Mouse (Mus musculus) liver, embryonic 11.5 days (tissue): Measurements from ENCODE around the gene Ermap. TPM values are rescaled to one million over a fixed set of nuclear protein-coding genes. Genes with fewer than 3 reads are reported as not detected.

ENCODE experiments used
- ATAC-seq: fragments of 200-750 bp; cut with Nextera tagmentation; replicated peaks from 2 replicates; pipeline ENCODE4 v1.8.0; 2017; ENCODE audit warnings: moderate number of reproducible peaks, mild to moderate bottlenecking, moderate TSS enrichment, moderate library complexity; ENCODE audit not compliant: low FRiP score
- DNase-seq: peaks from one replicate; pipeline ENCODE4 v3.0.0-alpha.2; 2017; ENCODE audit warnings: low spot score
- H3K27ac ChIP-seq: fragments of 300-500 bp; sonication (generic); 2 replicates; pipeline ENCODE4 v1.5.1; 2014; ENCODE audit warnings: mild to moderate bottlenecking, low read depth, low read length, control low read depth
- H3K27me3 ChIP-seq: fragments of 300-500 bp; sonication (generic); replicated peaks from 2 replicates; pipeline ENCODE4 v1.6.1; 2014; ENCODE audit warnings: low read length, mixed read lengths; ENCODE audit not compliant: control insufficient read depth, insufficient read depth
- H3K36me3 ChIP-seq: fragments of 300-500 bp; sonication (generic); 2 replicates; pipeline ENCODE4 v1.6.1; 2014; ENCODE audit warnings: mild to moderate bottlenecking, low read length, moderate library complexity, mixed read lengths; ENCODE audit not compliant: control insufficient read depth, insufficient read depth
- H3K4me1 ChIP-seq: fragments of 300-500 bp; sonication (generic); replicated peaks from 2 replicates; pipeline ENCODE4 v1.6.1; 2014; ENCODE audit warnings: low read length, mixed read lengths; ENCODE audit not compliant: control insufficient read depth, insufficient read depth
- H3K4me2 ChIP-seq: fragments of 300-500 bp; sonication (generic); 2 replicates; pipeline ENCODE4 v1.6.1; 2014; ENCODE audit warnings: mild to moderate bottlenecking, control low read depth, moderate library complexity
- H3K4me3 ChIP-seq: fragments of 300-500 bp; sonication (generic); 2 replicates; pipeline ENCODE4 v1.5.1; 2014; ENCODE audit warnings: low read depth, low read length, control low read depth
- H3K9ac ChIP-seq: fragments of 300-500 bp; sonication (generic); 2 replicates; pipeline ENCODE4 v1.6.1; 2014; ENCODE audit warnings: low read depth, low read length, control low read depth
- H3K9me3 ChIP-seq: fragments of 300-500 bp; sonication (generic); 2 replicates; pipeline ENCODE4 v1.6.1; 2016; ENCODE audit warnings: low read length, inconsistent platforms, mixed read lengths; ENCODE audit not compliant: control insufficient read depth
- WGBS: fragments of 180-500 bp; shearing (Covaris S2); extraction: QIAGEN DNeasy Blood & Tissue Kit; methylation state at CpG from one replicate; pipeline ENCODE4 v1.1.7; 2014; 5-methylcytosine and 5-hydroxymethylcytosine counted together
- polyA plus RNA-seq: library from polyadenylated mRNA; unstranded; fragments of >200 nt; fragmentation: Nextera tagmentation; extraction: Ambion mirVana; gene quantifications from 2 replicates; pipeline ENCODE4 v1.2.1, GENCODE M21; 2014

The Ermap gene
- polyA plus RNA-seq, 1 experiment from 2014 or later, result 274 TPM

DNA sequence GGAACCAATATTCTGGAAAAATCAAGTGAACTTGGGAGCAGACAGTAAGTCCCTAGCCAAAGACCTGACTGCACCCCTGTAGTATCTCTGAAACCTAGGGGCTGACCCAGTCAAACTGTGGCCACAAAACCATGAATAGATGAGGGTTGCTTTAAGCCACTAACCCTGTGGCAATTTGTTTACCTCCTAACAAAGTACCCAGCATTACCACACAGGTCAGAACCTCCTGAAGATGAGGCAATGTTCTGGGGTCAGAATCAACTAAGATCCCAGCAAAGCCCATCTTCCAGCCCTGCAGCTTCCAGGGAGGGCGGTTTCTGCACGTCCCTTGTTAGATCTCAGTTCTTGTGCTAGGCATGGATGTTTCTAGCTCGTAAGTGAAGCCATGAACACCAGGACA, 34.7 kb upstream of the Ermap start:
- Histone ChIP-seq H3K27me3 (no peaks in the 10 kb centered on the region), H3K9ac (no peak overlapping the region), H3K27ac (no peak overlapping the region), H3K4me2 (no peak overlapping the region), H3K4me3 (no peak overlapping the region), H3K36me3 (peaks cover 25% of the 10 kb centered on the region), H3K9me3 (no peaks in the 10 kb centered on the region), H3K4me1 (no peaks in the 10 kb centered on the region)
- DNase-seq (no peak), ATAC-seq (no peak)
- WGBS, result 91% methylated on average over 3 of the region's 3 CpGs

DNA sequence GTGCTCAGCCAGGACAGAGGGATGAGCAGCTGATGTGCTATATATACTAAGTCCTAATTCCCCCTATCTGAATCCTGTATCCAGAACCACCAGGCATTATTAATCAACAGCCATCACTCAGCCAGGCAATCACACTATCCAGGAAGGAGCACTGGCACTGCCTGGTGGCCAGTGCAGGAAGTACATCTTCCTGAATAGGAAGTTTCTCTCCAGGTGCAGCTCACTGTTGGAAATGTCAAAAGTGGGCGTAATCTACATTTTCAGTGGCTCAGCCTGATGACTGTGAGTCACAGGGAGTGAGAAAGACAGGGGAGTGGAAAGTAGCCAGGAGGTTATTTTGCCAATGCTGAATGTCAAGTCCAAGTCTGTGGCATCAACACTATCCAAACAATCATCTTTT, 33.9 kb upstream of the Ermap start:
- no peak overlapping the region for H3K27ac ChIP-seq
- H3K9ac ChIP-seq, result no peak overlapping the region
- DNase-seq (no peak), ATAC-seq (peak; percentile 42; the same call in 1 of the 2 replicates)
- no peaks in the 10 kb centered on the region for H3K9me3 ChIP-seq
- H3K4me2 ChIP-seq, result no peak overlapping the region
- no peaks in the 10 kb centered on the region for H3K27me3 ChIP-seq
- no peaks in the 10 kb centered on the region for H3K4me1 ChIP-seq
- 88% methylated on average over 1 of the region's 1 CpGs for WGBS
- H3K36me3 ChIP-seq, result peaks cover 25% of the 10 kb centered on the region
- H3K4me3 ChIP-seq, result no peak overlapping the region

DNA sequence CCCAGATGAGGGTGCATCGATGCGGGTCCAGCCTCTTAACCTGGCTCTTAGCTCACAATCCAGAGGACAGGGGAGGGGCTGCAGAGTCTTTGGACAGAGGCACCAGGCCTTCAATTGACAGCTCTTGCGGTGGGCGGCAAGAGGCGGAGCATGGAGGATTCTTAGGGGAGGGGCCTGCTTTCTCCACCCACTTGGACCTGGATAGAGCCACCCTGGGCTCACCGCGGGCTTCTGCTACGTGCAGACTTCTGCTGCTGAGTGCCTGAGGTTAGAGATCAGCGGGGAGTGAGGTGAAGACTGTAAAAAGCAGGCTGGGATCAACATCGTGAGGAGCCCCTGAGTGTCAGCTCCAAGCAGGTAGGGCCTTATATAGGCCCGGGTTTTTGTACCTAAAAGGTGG, 28.4 kb upstream of the Ermap start, which contains the start of gene Tmem269:
Tmem269 (minus strand) TSS at position 49 of the 400 bp plus-strand sequence.
- no peak for DNase-seq
- no peak within 1 kb of the TSS for H3K4me3 ChIP-seq

DNA sequence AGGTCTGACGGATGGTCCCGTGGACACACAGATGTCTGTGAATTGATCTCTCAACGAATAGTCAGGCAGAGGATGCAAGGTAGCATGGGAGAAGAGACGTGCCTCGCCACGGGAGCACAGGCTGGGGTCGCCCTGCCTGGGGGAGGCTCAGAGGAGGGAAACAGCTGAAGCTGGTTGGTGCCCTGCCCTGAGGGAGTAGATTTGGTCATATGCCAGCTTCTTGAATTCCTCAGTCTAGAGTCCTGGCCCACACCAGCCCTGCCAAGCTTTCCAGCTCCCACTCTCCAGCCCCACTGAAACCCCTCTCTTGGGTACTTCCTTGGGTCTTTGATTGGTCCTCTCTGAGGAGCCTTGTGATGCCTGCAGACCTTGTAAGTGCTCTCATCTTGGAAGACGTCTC, 26.9 kb upstream of the Ermap start:
- Histone ChIP-seq H3K4me1 (no peaks in the 10 kb centered on the region; the same call in 1 of the 2 replicates), H3K27me3 (peaks cover 5% of the 10 kb centered on the region; the same call in 1 of the 2 replicates), H3K4me3 (no peak overlapping the region), H3K9me3 (no peaks in the 10 kb centered on the region), H3K4me2 (no peak overlapping the region), H3K27ac (no peak overlapping the region), H3K36me3 (no peaks in the 10 kb centered on the region), H3K9ac (no peak overlapping the region)
- DNase-seq (no peak), ATAC-seq (no peak)
- 78% methylated on average over 8 of the region's 8 CpGs for WGBS

More for the DNA sequence above, 28.4 kb upstream of the Ermap start, which contains the start of gene Tmem269:
- Histone ChIP-seq H3K4me2 (no peak within 1 kb of the TSS), H3K9ac (no peak within 1 kb of the TSS), H3K4me1 (no peaks in the 10 kb centered on the region; the same call in 1 of the 2 replicates), H3K27ac (no peak within 1 kb of the TSS), H3K27me3 (peaks cover 5% of the 10 kb centered on the region; the same call in 1 of the 2 replicates), H3K36me3 (no peaks in the 10 kb centered on the region), H3K9me3 (no peaks in the 10 kb centered on the region)
- WGBS, result 16% methylated on average over 11 of the region's 11 CpGs
- peak; percentile 61; the same call in 1 of the 2 replicates for ATAC-seq

DNA sequence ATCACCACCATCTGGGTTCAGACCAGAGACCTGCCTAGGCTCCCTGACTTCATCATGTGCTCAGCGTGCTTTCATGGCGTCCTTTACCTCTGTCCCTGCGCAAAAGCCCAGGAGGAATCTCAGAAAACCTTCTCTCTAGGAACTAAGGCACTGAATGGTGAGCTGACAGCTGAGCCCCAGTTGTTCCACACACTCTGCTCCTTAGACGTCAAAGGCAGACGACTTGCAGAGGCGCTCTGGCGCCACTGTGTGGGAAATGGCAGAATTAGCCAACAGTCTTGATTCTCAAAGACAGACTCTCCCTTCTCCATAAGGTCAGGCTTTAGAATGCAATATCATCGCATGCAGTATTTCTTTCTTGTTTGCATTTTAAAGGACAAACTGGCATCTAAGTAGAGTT, 14.9 kb upstream of the Ermap start:
- ATAC-seq (peak; percentile 72), DNase-seq (no peak)
- H3K27me3 ChIP-seq, result no peaks in the 10 kb centered on the region
- no peak overlapping the region for H3K4me3 ChIP-seq
- H3K36me3 ChIP-seq, result no peaks in the 10 kb centered on the region; the same call in 1 of the 2 replicates
- no peak overlapping the region for H3K27ac ChIP-seq
- 17% methylated on average over 8 of the region's 8 CpGs for WGBS
- H3K4me2 ChIP-seq, result no peak overlapping the region
- H3K9ac ChIP-seq, result no peak overlapping the region
- H3K9me3 ChIP-seq, result no peaks in the 10 kb centered on the region
- H3K4me1 ChIP-seq, result no peaks in the 10 kb centered on the region

DNA sequence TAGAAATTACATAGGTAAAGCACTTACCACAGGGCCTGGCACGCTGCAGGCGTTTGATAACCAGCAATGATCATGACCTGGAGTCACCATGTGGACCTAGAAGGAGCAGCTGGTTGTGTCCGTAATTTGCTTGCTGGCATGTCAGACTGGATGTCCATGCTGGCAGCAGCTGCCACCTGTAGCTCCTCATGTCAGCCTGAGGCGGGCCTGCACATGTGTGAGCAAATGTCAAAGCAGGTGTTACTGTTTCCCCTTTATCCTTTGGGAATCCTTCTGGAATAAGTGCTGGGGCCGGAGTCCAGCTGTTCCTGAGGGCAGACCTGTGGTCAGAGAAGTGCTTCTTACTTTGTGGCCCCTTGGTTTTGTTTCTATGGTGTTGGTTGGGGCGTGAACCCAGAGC, 8.3 kb upstream of the Ermap start:
- 85% methylated on average over 6 of the region's 6 CpGs for WGBS

DNA sequence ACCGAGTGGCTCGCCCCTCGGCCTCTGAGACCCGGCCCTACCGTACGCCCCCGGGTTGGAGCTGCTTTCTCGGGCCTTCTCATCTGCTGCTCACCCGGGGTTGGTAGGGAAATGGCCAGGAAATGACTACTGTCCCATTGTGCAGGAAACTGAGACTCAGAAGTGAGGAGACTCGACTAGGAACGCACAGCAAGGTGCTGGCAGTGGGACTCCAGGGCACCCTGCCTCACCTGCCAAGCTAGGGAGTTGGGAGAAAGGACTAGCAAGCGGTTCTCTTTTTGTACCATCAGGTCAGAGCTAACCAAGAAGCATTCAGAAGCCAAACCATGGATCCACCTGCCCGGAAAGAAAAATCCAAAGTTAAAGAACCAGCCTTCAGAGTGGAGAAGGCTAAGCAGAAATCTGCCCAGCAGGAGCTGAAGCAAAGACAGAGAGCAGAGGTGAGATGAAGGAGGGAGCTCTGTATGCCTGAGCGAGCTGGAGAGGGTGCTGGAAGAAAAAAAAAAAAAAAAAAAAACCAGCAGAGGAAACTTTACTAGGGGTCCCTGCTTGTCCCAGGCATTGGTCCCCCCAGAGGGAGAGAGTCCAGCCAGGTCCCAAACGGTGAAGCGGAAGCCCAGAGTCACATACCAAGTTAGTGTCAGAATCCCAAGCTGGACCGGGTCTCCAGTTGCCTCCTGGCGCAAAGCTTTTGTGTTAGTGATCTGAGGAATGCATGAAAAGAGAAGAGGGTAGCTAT, 5.9 kb upstream of the Ermap start:
- Histone ChIP-seq H3K27ac (peak overlapping the region; percentile 75), H3K4me3 (peak overlapping the region; percentile 94), H3K9me3 (no peaks in the 10 kb centered on the region), H3K4me1 (peaks cover 30% of the 10 kb centered on the region), H3K4me2 (peak overlapping the region; percentile 88), H3K36me3 (no peaks in the 10 kb centered on the region; the same call in 1 of the 2 replicates), H3K27me3 (no peaks in the 10 kb centered on the region), H3K9ac (peak overlapping the region; percentile 90)
- DNase-seq, result no peak
- 14% methylated on average over 18 of the region's 18 CpGs for WGBS
- ATAC-seq, result no peak

More for the DNA sequence above, 8.3 kb upstream of the Ermap start:
- Histone ChIP-seq H3K4me3 (no peak overlapping the region), H3K27ac (no peak overlapping the region), H3K27me3 (no peaks in the 10 kb centered on the region), H3K36me3 (no peaks in the 10 kb centered on the region; the same call in 1 of the 2 replicates), H3K4me1 (peaks cover 24% of the 10 kb centered on the region), H3K4me2 (no peak overlapping the region), H3K9me3 (no peaks in the 10 kb centered on the region), H3K9ac (no peak overlapping the region)
- ATAC-seq (no peak), DNase-seq (no peak)

DNA sequence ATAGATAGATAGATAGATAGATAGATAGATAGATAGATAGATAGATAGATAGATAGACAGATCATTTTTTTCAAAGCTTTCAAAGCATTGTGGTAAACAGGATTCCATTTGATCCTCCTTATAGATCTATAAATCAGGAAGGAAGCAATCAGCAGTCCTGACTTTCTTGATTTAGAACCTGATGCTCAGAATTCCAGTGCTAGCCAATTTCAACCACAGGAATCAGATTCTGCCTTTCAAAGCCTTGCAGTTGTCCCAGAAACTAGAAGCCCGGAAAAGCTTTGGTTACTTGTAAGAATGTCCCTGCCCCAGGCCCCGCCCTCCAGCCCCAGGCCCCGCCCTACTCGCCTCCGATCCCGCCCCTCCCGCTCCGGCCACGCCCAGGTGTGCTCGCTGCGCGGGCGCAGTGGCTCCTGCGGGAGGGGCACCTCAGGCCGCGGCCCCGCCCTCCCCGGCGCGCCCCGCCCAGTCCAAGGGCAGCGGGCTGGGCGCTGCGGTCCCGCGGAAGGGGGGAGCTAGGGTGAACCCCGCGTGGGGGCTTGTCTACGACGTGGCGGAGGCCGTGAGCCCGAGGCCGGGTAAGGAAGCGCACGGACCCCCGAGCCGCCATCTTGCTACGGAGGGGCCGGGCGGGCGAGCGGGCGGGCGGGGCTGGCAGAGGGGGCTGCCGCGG, 5.2 kb upstream of the Ermap start, which contains the start of gene Svbp:
Svbp (plus strand) TSS at position 398 of the 673 bp plus-strand sequence.
- peaks cover 31% of the 10 kb centered on the region for H3K4me1 ChIP-seq
- peak within 1 kb of the TSS; percentile 75 for H3K27ac ChIP-seq
- no peaks in the 10 kb centered on the region for H3K9me3 ChIP-seq
- H3K4me3 ChIP-seq, result peak within 1 kb of the TSS; percentile 94
- peak within 1 kb of the TSS; percentile 88 for H3K4me2 ChIP-seq
- peak; percentile 95 for DNase-seq
- H3K9ac ChIP-seq, result peak within 1 kb of the TSS; percentile 90
- under 1% methylated on average over 46 of the region's 47 CpGs for WGBS
- no peaks in the 10 kb centered on the region for H3K27me3 ChIP-seq
- H3K36me3 ChIP-seq, result no peaks in the 10 kb centered on the region
- ATAC-seq, result peak; percentile 88
